Mouse (Mus musculus) macrophage (primary cell): ENCODE measurements around the gene Rpl10-ps3. TPM values are rescaled to one million over a fixed set of nuclear protein-coding genes. Genes with fewer than 3 reads are reported as not detected.

Experiments
- polyA plus RNA-seq: library from polyadenylated mRNA; stranded (reverse); fragments of 250-400 nt; gene quantifications from 3 replicates; pipeline ENCODE4 v1.2.4, GENCODE M21; 2018; ENCODE audit warnings: inconsistent platforms

Rpl10-ps3 gene
- polyA plus RNA-seq, 1 experiment from 2014 or later = 70.3 TPM

Other genes starting within 250 kb of the Rpl10-ps3 start
- gene Plet1, start 149.6 kb upstream of the Rpl10-ps3 start, polyA plus RNA-seq = not detected in 3 replicates
- gene Pts, start 183.8 kb upstream of the Rpl10-ps3 start, polyA plus RNA-seq = 36.6 to 64.4 TPM (median 48.4 TPM) in 3 replicates
- gene Il18, start 209.9 kb upstream of the Rpl10-ps3 start, polyA plus RNA-seq = 44.2 to 59.1 TPM (median 54.5 TPM) in 3 replicates
- 2.7 to 3.6 TPM (median 2.9 TPM) in 3 replicates for gene Bco2, start 210.2 kb upstream of the Rpl10-ps3 start, polyA plus RNA-seq
- not detected in 3 replicates for gene Tex12, start 216.4 kb upstream of the Rpl10-ps3 start, polyA plus RNA-seq